Mouse (Mus musculus): ENCODE results near the gene Bms1. TPM values are rescaled to one million over a fixed set of nuclear protein-coding genes. Genes with fewer than 3 reads are reported as not detected.

The Bms1 gene
- polyA plus RNA-seq, 1 experiment from 2014 or later, result 38.9 TPM

DNA sequence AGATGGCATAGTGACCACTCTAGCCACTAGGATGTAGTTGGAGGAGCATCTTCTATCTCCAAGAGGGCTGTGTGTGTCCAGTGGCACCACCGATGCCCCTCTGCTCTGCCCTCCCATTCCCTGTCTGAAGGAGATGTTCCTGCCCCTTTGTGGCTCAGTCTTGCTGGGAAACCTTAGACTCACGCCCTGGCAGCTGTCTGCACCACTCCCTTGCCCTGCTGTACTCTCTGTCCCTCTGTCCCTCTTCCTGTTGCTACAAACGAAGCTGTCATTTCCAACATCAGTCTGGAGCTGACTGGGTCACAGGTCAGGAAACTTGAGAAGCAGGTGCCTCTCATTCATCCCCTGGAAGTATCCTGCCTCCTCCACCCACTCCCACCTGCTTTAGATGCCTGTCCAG is 43.8 kb downstream of the Bms1 start:
- DNase-seq (ENCODE audit: low spot score) (no peak), ATAC-seq (ENCODE audit: low FRiP score) (no peak)
- Histone ChIP-seq H3K9me3 (ENCODE audit: control insufficient read depth, low read length) (no peaks in the 10 kb centered on the region), H3K27me3 (ENCODE audit: control insufficient read depth, insufficient read depth, low read length) (no peaks in the 10 kb centered on the region), H3K27ac (ENCODE audit: low read depth, low read length) (no peak overlapping the region), H3K4me1 (replicated peaks; ENCODE audit: control insufficient read depth, insufficient read depth, low read length) (no peaks in the 10 kb centered on the region), H3K36me3 (ENCODE audit: control insufficient read depth, insufficient read depth, low read length) (no peaks in the 10 kb centered on the region), H3K4me3 (ENCODE audit: low read depth, low read length) (no peak overlapping the region), H3K4me2 (replicated peaks; ENCODE audit: low read depth, low read length) (no peak overlapping the region), H3K9ac (ENCODE audit: low read depth, low read length) (no peak overlapping the region)
- WGBS, result 55% methylated on average over 3 of the region's 3 CpGs

DNA sequence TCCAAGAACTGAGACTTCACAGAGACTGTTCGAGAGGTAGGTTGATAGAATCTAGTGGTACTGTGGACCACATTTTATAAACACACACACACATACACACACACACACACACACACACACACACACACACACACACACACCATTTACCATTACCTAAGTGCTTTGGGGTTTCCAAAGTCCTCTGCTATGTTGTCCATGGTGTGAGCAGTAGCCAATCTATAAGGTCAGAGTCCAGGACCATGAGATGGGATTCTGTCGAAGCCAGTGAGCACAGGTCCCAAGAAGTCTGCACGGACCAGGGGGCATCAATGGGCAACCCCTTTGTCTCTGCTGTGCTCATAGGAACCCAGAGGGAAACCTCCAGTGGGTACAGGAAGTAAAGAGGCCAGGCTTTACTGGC is 44.2 kb downstream of the Bms1 start:
- H3K27me3 ChIP-seq (ENCODE audit: control insufficient read depth, insufficient read depth, low read length), result no peaks in the 10 kb centered on the region
- H3K4me2 ChIP-seq (replicated peaks; ENCODE audit: low read depth, low read length), result no peak overlapping the region
- H3K4me3 ChIP-seq (ENCODE audit: low read depth, low read length), result no peak overlapping the region
- H3K27ac ChIP-seq (ENCODE audit: low read depth, low read length), result no peak overlapping the region
- no peaks in the 10 kb centered on the region for H3K36me3 ChIP-seq (ENCODE audit: control insufficient read depth, insufficient read depth, low read length)
- H3K4me1 ChIP-seq (replicated peaks; ENCODE audit: control insufficient read depth, insufficient read depth, low read length), result no peaks in the 10 kb centered on the region
- no peak overlapping the region for H3K9ac ChIP-seq (ENCODE audit: low read depth, low read length)
- no peaks in the 10 kb centered on the region for H3K9me3 ChIP-seq (ENCODE audit: control insufficient read depth, low read length)
- WGBS, result 80% methylated on average over 3 of the region's 3 CpGs
- ATAC-seq (ENCODE audit: low FRiP score), result no peak
- DNase-seq (ENCODE audit: low spot score), result no peak

DNA sequence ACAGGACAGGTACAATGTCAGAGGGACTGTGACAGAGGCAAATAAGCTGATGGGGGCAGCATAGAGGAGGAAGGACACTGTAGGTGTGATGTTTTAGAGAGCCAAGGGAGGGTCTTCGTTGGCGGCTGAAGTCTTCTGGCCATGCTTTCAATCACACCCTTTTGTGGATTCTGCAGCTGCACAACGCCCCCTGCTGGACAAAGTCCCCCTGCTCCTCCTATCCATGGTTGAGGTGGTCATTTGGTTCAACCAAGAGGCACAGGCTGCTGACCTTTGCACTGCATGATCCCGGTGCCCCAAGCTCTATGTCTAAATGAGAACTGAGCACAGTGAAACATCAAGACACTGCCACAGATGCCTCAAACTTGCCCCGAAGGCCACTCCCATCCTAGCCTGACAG is 46.0 kb downstream of the Bms1 start:
- DNase-seq (ENCODE audit: low spot score) (peak; percentile 67), ATAC-seq (ENCODE audit: low FRiP score) (no peak)
- H3K27ac ChIP-seq (ENCODE audit: low read depth, low read length), result no peak overlapping the region
- H3K27me3 ChIP-seq (ENCODE audit: control insufficient read depth, insufficient read depth, low read length), result no peaks in the 10 kb centered on the region
- H3K36me3 ChIP-seq (ENCODE audit: control insufficient read depth, insufficient read depth, low read length), result no peaks in the 10 kb centered on the region
- no peaks in the 10 kb centered on the region for H3K4me1 ChIP-seq (replicated peaks; ENCODE audit: control insufficient read depth, insufficient read depth, low read length)
- H3K4me3 ChIP-seq (ENCODE audit: low read depth, low read length), result no peak overlapping the region
- WGBS, result 42% methylated on average over 5 of the region's 5 CpGs
- no peak overlapping the region for H3K9ac ChIP-seq (ENCODE audit: low read depth, low read length)
- H3K9me3 ChIP-seq (ENCODE audit: control insufficient read depth, low read length), result no peaks in the 10 kb centered on the region
- H3K4me2 ChIP-seq (replicated peaks; ENCODE audit: low read depth, low read length), result no peak overlapping the region

DNA sequence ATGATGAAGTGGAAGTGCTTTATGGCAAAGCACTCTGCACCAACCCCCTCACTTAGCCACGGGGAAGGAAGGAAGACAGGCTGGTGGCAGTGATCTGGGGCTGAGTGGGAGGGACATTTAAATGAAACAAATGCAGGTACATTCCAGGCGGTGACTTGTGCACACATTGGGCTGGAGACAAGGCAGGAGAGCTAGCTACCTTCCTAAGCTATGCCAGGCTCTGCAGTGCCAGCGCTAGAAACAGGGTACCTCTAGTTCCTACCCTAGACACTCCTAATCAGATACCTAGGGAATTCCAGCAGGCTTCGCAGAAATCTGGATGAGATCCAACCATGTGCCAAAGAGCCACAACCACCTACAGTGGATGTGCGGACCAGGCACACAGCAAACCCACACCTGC is 46.5 kb downstream of the Bms1 start:
- ATAC-seq (ENCODE audit: low FRiP score) (no peak), DNase-seq (ENCODE audit: low spot score) (no peak)
- H3K36me3 ChIP-seq (ENCODE audit: control insufficient read depth, insufficient read depth, low read length), result no peaks in the 10 kb centered on the region
- H3K9ac ChIP-seq (ENCODE audit: low read depth, low read length), result no peak overlapping the region
- H3K27me3 ChIP-seq (ENCODE audit: control insufficient read depth, insufficient read depth, low read length), result no peaks in the 10 kb centered on the region
- no peaks in the 10 kb centered on the region for H3K9me3 ChIP-seq (ENCODE audit: control insufficient read depth, low read length)
- H3K27ac ChIP-seq (ENCODE audit: low read depth, low read length), result no peak overlapping the region
- H3K4me2 ChIP-seq (replicated peaks; ENCODE audit: low read depth, low read length), result no peak overlapping the region
- WGBS, result 86% methylated on average over 5 of the region's 5 CpGs
- no peak overlapping the region for H3K4me3 ChIP-seq (ENCODE audit: low read depth, low read length)
- no peaks in the 10 kb centered on the region for H3K4me1 ChIP-seq (replicated peaks; ENCODE audit: control insufficient read depth, insufficient read depth, low read length)

GRCm38 (mm10) chr6:118367502-118367901 is 51.8 kb downstream of the Bms1 start:
- 81% methylated on average over 7 of the region's 7 CpGs for WGBS
- no peaks in the 10 kb centered on the region for H3K4me1 ChIP-seq (replicated peaks; ENCODE audit: control insufficient read depth, insufficient read depth, low read length)

DNA sequence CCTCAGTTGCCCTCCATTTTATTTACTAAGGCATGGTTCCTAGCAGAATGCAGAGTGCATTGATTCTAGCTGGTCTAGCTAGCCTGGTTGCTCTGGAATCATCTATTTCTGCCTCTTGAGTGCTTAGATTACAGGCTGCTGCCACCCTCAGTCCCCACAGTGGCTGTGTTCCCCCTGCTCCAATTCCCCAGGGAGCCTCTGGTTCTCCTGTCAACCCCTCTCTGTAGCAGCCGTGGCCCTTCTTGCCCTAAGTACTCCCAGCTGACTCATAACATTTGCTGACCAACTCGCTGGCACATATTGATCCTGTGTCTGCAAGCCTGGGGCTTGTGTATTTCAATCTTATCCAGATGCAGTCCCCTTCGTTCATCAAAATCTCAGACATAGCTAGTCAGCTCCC is 53.1 kb downstream of the Bms1 start:
- WGBS, result 69% methylated on average over 3 of the region's 3 CpGs
- no peaks in the 10 kb centered on the region for H3K36me3 ChIP-seq (ENCODE audit: control insufficient read depth, insufficient read depth, low read length)
- H3K27ac ChIP-seq (ENCODE audit: low read depth, low read length), result no peak overlapping the region
- no peak overlapping the region for H3K9ac ChIP-seq (ENCODE audit: low read depth, low read length)
- no peaks in the 10 kb centered on the region for H3K4me1 ChIP-seq (replicated peaks; ENCODE audit: control insufficient read depth, insufficient read depth, low read length)
- H3K9me3 ChIP-seq (ENCODE audit: control insufficient read depth, low read length), result no peaks in the 10 kb centered on the region
- ATAC-seq (ENCODE audit: low FRiP score), result no peak
- no peak for DNase-seq (ENCODE audit: low spot score)
- no peaks in the 10 kb centered on the region for H3K27me3 ChIP-seq (ENCODE audit: control insufficient read depth, insufficient read depth, low read length)
- H3K4me2 ChIP-seq (replicated peaks; ENCODE audit: low read depth, low read length), result no peak overlapping the region
- H3K4me3 ChIP-seq (ENCODE audit: low read depth, low read length), result no peak overlapping the region

More at GRCm38 (mm10) chr6:118367502-118367901, 51.8 kb downstream of the Bms1 start:
- ATAC-seq (ENCODE audit: low FRiP score) (no peak), DNase-seq (ENCODE audit: low spot score) (no peak)
- Histone ChIP-seq H3K36me3 (ENCODE audit: control insufficient read depth, insufficient read depth, low read length) (no peaks in the 10 kb centered on the region), H3K27me3 (ENCODE audit: control insufficient read depth, insufficient read depth, low read length) (no peaks in the 10 kb centered on the region), H3K9ac (ENCODE audit: low read depth, low read length) (no peak overlapping the region), H3K4me2 (replicated peaks; ENCODE audit: low read depth, low read length) (no peak overlapping the region), H3K9me3 (ENCODE audit: control insufficient read depth, low read length) (no peaks in the 10 kb centered on the region), H3K4me3 (ENCODE audit: low read depth, low read length) (no peak overlapping the region), H3K27ac (ENCODE audit: low read depth, low read length) (no peak overlapping the region)

- ATAC-seq (ENCODE audit: low FRiP score) (no peak), DNase-seq (ENCODE audit: low spot score) (no peak)
- Histone ChIP-seq H3K9ac (ENCODE audit: low read depth, low read length) (no peak overlapping the region), H3K4me1 (replicated peaks; ENCODE audit: control insufficient read depth, insufficient read depth, low read length) (no peaks in the 10 kb centered on the region), H3K4me3 (ENCODE audit: low read depth, low read length) (no peak overlapping the region), H3K36me3 (ENCODE audit: control insufficient read depth, insufficient read depth, low read length) (no peaks in the 10 kb centered on the region), H3K4me2 (replicated peaks; ENCODE audit: low read depth, low read length) (no peak overlapping the region), H3K9me3 (ENCODE audit: control insufficient read depth, low read length) (no peaks in the 10 kb centered on the region), H3K27me3 (ENCODE audit: control insufficient read depth, insufficient read depth, low read length) (no peaks in the 10 kb centered on the region), H3K27ac (ENCODE audit: low read depth, low read length) (no peak overlapping the region)
These were observed 53.5 kb downstream of the Bms1 start for GRCm38 (mm10) chr6:118365781-118366180.

DNA sequence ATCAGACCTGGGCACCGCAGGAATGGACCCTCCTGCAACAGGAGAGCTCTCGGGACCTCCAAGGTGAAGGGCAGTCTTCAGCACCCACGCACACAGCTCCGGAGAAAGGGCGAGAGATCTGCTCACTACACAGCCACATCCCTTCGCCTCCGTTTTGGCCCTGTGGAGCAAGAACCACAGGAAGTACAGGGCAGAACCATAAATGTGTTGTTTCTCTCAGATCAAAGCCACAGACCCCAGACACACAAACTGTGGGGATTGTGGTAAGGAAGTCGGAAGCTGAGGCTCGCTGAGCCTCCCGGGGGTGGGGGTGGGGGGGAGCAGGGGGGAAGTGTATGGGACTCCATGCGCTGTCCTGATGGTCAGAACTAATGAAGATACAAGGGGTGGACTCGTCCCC is 68.9 kb downstream of the Bms1 start:
- Histone ChIP-seq H3K9ac (ENCODE audit: low read depth, low read length) (no peak overlapping the region), H3K4me3 (ENCODE audit: low read depth, low read length) (no peak overlapping the region), H3K4me2 (replicated peaks; ENCODE audit: low read depth, low read length) (no peak overlapping the region), H3K9me3 (ENCODE audit: control insufficient read depth, low read length) (no peaks in the 10 kb centered on the region), H3K36me3 (ENCODE audit: control insufficient read depth, insufficient read depth, low read length) (no peaks in the 10 kb centered on the region), H3K27ac (ENCODE audit: low read depth, low read length) (no peak overlapping the region), H3K27me3 (ENCODE audit: control insufficient read depth, insufficient read depth, low read length) (no peaks in the 10 kb centered on the region), H3K4me1 (replicated peaks; ENCODE audit: control insufficient read depth, insufficient read depth, low read length) (no peaks in the 10 kb centered on the region)
- no peak for DNase-seq (ENCODE audit: low spot score)
- WGBS, result 81% methylated on average over 12 of the region's 12 CpGs
- ATAC-seq (ENCODE audit: low FRiP score), result no peak

DNA sequence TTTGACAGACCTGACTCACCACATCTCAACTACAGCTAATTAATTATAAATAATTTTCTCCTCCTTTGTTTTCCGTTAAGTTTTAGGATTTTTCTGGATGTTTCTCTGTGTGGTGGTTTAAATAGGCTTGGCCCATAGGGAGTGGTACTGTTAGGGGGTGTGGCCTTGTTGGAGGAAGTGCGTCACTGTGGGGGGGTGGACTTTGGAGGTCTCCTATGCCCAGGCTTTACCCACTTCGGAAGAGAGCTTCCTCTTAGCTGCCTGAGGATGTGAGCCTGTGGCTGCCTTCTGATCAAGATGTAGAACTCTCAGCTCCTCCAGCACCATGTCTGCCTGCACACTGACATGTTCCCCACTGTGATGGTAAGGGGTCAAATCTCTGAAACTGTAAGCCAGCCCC is 71.1 kb downstream of the Bms1 start:
- Histone ChIP-seq H3K9ac (ENCODE audit: low read depth, low read length) (no peak overlapping the region), H3K4me3 (ENCODE audit: low read depth, low read length) (no peak overlapping the region), H3K4me2 (replicated peaks; ENCODE audit: low read depth, low read length) (no peak overlapping the region), H3K27ac (ENCODE audit: low read depth, low read length) (no peak overlapping the region), H3K36me3 (ENCODE audit: control insufficient read depth, insufficient read depth, low read length) (no peaks in the 10 kb centered on the region), H3K27me3 (ENCODE audit: control insufficient read depth, insufficient read depth, low read length) (no peaks in the 10 kb centered on the region), H3K4me1 (replicated peaks; ENCODE audit: control insufficient read depth, insufficient read depth, low read length) (no peaks in the 10 kb centered on the region), H3K9me3 (ENCODE audit: control insufficient read depth, low read length) (no peaks in the 10 kb centered on the region)
- DNase-seq (ENCODE audit: low spot score) (no peak), ATAC-seq (ENCODE audit: low FRiP score) (no peak)
- WGBS, result 81% methylated on average over 3 of the region's 3 CpGs
